Mouse (Mus musculus) heart, postnatal 0 days (tissue): Measurements from ENCODE around the gene 1700092M07Rik.
A peak's percentile ranks its signal among the peaks of the same experiment; 100 is the strongest.

Source experiments
- CTCF ChIP-seq: IDR thresholded peaks from 2 replicates; pipeline ENCODE4 v1.5.1; 2016; ENCODE audit warnings: antibody characterized with exemption, control low read depth, low read depth
- EP300 ChIP-seq: IDR thresholded peaks from 2 replicates; pipeline ENCODE4 v1.6.1; 2016; ENCODE audit warnings: antibody characterized with exemption, low read depth

- TF ChIP-seq CTCF, result peak; percentile 77
- no peak for TF ChIP-seq EP300
Measured at GRCm38 (mm10) chr19:8713306-8713996, 27.1 kb upstream of the 1700092M07Rik start.
